Mouse (Mus musculus) G1E (cell line): Measurements from ENCODE around the gene Klrk1.
"Not testable (repeated sequence)": the region's sequence is repeated elsewhere in the genome, so short reads cannot be mapped to it uniquely, and the experiment has no call there.

ENCODE experiments used
- CTCF ChIP-seq: IDR thresholded peaks from 2 replicates; pipeline ENCODE4 v1.5.1; 2012; ENCODE audit warnings: low read depth, low read length, inconsistent platforms, mixed read lengths
- GATA1 ChIP-seq: IDR thresholded peaks from 2 replicates; pipeline ENCODE4 v1.6.1; 2012; ENCODE audit warnings: borderline replicate concordance, low read length, inconsistent platforms, mixed read lengths
- POLR2AphosphoS5 ChIP-seq: IDR thresholded peaks from 2 replicates; pipeline ENCODE4 v1.6.1; 2012; ENCODE audit warnings: low read depth, low read length, inconsistent platforms; ENCODE audit not compliant: insufficient replicate concordance
- TAL1 ChIP-seq: conservative IDR thresholded peaks from 2 replicates; pipeline ENCODE4 v1.6.1; 2012; ENCODE audit warnings: low read depth, low read length, inconsistent platforms, mixed read lengths

GRCm38 (mm10) chr6:129631046-129631445 lies 7.4 kb upstream of the Klrk1 start:
- TF ChIP-seq CTCF, TAL1, POLR2AphosphoS5, GATA1: not testable (repeated sequence)
